Mouse (Mus musculus) midbrain, postnatal 0 days (tissue): ENCODE results near the gene Fads2. TPM values are rescaled to one million over a fixed set of nuclear protein-coding genes. Genes with fewer than 3 reads are reported as not detected.
A peak's percentile ranks its signal among the peaks of the same experiment; 100 is the strongest.

Source experiments
- ATAC-seq: fragments of 200-750 bp; cut with Nextera tagmentation; 2 replicates; pipeline ENCODE4 v1.8.0; 2017; ENCODE audit warnings: moderate number of reproducible peaks, mild to moderate bottlenecking, moderate TSS enrichment, moderate library complexity; ENCODE audit not compliant: low FRiP score
- DNase-seq: peaks from one replicate; pipeline ENCODE4 v3.0.0-alpha.2; 2015; ENCODE audit warnings: low spot score
- H3K27ac ChIP-seq: fragments of 300-500 bp; sonication (generic); 2 replicates; pipeline ENCODE4 v1.5.1; 2014; ENCODE audit warnings: low read depth, mild to moderate bottlenecking, low read length, mixed read lengths
- H3K27me3 ChIP-seq: fragments of 300-500 bp; sonication (generic); 2 replicates; pipeline ENCODE4 v1.6.1; 2014; ENCODE audit warnings: low read length, control low read depth, mixed read lengths; ENCODE audit not compliant: insufficient read depth
- H3K36me3 ChIP-seq: fragments of 300-500 bp; sonication (generic); 2 replicates; pipeline ENCODE4 v1.6.1; 2014; ENCODE audit warnings: low read length, control low read depth, mixed read lengths; ENCODE audit not compliant: insufficient read depth
- H3K4me1 ChIP-seq: fragments of 300-500 bp; sonication (generic); 2 replicates; pipeline ENCODE4 v1.6.1; 2014; ENCODE audit warnings: mild to moderate bottlenecking, control low read depth, antibody characterized with exemption, low read length, mixed read lengths; ENCODE audit not compliant: insufficient read depth
- H3K4me2 ChIP-seq: fragments of 300-500 bp; sonication (generic); 2 replicates; pipeline ENCODE4 v1.6.1; 2014; ENCODE audit warnings: low read depth, mild to moderate bottlenecking, low read length, mixed read lengths; ENCODE audit not compliant: poor library complexity, severe bottlenecking
- H3K4me3 ChIP-seq: fragments of 300-500 bp; sonication (generic); 2 replicates; pipeline ENCODE4 v1.5.1; 2014; ENCODE audit warnings: low read depth, mild to moderate bottlenecking, low read length, moderate library complexity
- H3K9ac ChIP-seq: fragments of 300-500 bp; sonication (generic); replicated peaks from 2 replicates; pipeline ENCODE4 v1.6.1; 2014; ENCODE audit warnings: mild to moderate bottlenecking, low read length, moderate library complexity, mixed read lengths; ENCODE audit not compliant: poor library complexity, severe bottlenecking
- H3K9me3 ChIP-seq: fragments of 300-500 bp; sonication (generic); 2 replicates; pipeline ENCODE4 v1.6.1; 2016; ENCODE audit warnings: low read length, control low read depth
- CTCF ChIP-seq: IDR thresholded peaks from 2 replicates; pipeline ENCODE4 v1.5.1; 2016; ENCODE audit warnings: antibody characterized with exemption, mild to moderate bottlenecking
- WGBS: fragments of 180-500 bp; shearing (Covaris S2); extraction: QIAGEN DNeasy Blood & Tissue Kit; methylation state at CpG from one replicate; pipeline ENCODE4 v1.1.7; 2014; 5-methylcytosine and 5-hydroxymethylcytosine counted together
- polyA plus RNA-seq: library from polyadenylated mRNA; unstranded; fragments of >200 nt; fragmentation: Nextera tagmentation; extraction: Ambion mirVana; gene quantifications from 2 replicates; pipeline ENCODE4 v1.2.1, GENCODE M21; 2015
- total RNA-seq: library from RNA; depleted of rRNA; stranded (reverse); fragments of >200 nt; gene quantifications from 2 replicates; pipeline ENCODE4 v1.2.3, GENCODE M21; 2014

The Fads2 gene
- total and polyA plus RNA-seq, 2 experiments from 2014 or later: 260 to 306 TPM

DNA sequence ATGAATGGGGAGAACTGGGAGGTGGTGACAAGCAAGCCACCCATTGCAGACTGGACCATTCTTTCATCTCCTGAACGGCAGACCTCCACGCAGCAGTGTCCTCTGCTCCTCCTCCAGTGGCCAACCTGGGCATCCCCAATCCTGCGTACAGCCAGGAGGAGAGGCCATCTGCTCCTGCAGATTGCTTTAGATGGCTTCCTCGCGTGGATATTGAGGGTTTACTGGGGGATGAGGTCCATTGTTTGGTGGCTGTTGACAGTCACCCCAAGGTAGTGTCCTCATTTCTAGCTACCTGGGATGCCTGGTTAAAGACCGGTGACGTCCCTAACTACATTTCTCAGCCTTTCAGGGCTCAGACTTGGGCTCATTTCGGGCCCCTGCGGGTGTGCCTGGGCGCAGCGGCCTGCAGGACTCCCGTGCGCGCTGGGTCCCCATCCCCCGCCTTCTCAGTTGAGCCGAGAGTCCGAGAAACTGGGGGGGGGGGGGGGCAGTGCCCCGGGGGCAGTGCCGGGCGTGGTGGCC is 60.6 kb downstream of the Fads2 start:
- 4% methylated on average over 17 of the region's 20 CpGs for WGBS
- DNase-seq (peak; percentile 26), ATAC-seq (peak; percentile 36)
- Histone ChIP-seq H3K36me3 (no peaks in the 10 kb centered on the region), H3K4me2 (peak overlapping the region; percentile 70), H3K4me1 (peaks cover 6% of the 10 kb centered on the region), H3K4me3 (peak overlapping the region; percentile 78), H3K9me3 (no peaks in the 10 kb centered on the region), H3K9ac (peak overlapping the region; percentile 65), H3K27me3 (no peaks in the 10 kb centered on the region), H3K27ac (peak overlapping the region; percentile 57)
- TF ChIP-seq CTCF: no peak

DNA sequence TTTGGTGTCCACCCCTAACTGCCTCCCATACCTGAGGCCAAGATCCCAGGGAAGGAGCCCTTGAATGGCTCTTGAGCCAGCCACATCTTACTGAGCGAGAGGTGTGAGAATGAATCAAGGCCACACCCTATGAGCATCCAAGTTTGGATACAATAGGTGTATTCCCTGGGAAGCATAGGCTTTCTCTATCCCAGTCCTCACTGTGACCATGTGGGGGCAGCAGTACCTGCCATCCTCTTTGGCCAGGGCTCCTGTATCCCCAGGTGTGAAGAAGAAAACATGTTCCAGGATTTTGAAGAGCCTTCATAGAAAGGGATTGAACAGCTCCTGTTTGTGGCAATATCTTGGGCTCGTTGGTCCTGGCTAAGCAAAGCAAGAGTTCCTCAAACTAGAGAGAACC is 61.9 kb downstream of the Fads2 start:
- Histone ChIP-seq H3K27me3 (no peaks in the 10 kb centered on the region), H3K36me3 (no peaks in the 10 kb centered on the region), H3K4me2 (no peak overlapping the region), H3K9me3 (no peaks in the 10 kb centered on the region), H3K27ac (no peak overlapping the region), H3K4me1 (peaks cover 6% of the 10 kb centered on the region), H3K4me3 (no peak overlapping the region), H3K9ac (no peak overlapping the region)
- TF ChIP-seq CTCF: peak; percentile 56
- 90% methylated on average over 2 of the region's 2 CpGs for WGBS
- DNase-seq (no peak), ATAC-seq (no peak)

DNA sequence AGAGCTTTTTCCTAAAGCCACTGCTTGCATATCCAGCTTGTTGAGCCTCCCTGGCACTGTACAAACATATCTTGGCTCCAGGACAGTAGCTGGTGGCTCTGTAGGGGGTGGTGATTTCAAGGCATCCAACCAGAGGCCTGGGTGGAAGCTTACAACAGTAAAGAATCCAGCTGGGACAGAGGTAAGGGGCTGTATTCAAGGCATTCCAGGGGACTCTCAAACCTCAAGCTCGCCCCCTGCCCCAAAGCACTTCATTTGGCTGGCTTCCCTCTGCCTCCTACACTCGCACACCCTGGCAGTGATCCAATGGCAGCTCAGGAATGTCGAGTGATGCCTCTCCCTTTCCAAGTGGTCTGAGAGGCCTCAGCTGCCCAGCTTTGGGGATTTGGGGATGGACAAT is 62.6 kb downstream of the Fads2 start:
- Histone ChIP-seq H3K4me3 (no peak overlapping the region), H3K4me1 (peaks cover 6% of the 10 kb centered on the region), H3K36me3 (no peaks in the 10 kb centered on the region), H3K27ac (no peak overlapping the region), H3K27me3 (no peaks in the 10 kb centered on the region), H3K4me2 (no peak overlapping the region), H3K9ac (no peak overlapping the region), H3K9me3 (no peaks in the 10 kb centered on the region)
- peak; percentile 36 for DNase-seq
- no peak for ATAC-seq
- TF ChIP-seq CTCF: no peak
- 24% methylated on average over 3 of the region's 3 CpGs for WGBS

DNA sequence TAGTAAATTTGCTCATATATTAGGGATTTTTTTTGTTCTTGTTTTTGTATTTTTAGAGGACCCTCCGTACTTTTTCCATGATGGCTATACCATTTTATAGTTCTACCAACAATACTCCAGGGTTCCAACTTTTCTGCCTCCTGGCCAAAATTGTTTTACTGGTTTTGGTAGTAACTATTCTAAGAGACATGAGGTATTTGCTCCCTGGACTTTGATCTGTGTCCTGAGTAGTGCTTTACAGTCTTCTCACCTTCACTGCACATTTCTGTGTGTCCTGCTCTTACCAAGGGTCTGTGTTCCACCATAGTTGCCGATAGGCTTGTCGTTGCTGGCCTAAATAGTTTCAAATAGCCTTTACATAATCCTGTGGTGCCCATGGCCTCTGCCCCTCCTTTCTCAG is 63.2 kb downstream of the Fads2 start:
- 75% methylated on average over 3 of the region's 3 CpGs for WGBS
- TF ChIP-seq CTCF: no peak
- Histone ChIP-seq H3K4me2 (no peak overlapping the region), H3K4me3 (no peak overlapping the region), H3K4me1 (peaks cover 6% of the 10 kb centered on the region), H3K27ac (no peak overlapping the region), H3K36me3 (no peaks in the 10 kb centered on the region), H3K9me3 (no peaks in the 10 kb centered on the region), H3K9ac (no peak overlapping the region), H3K27me3 (no peaks in the 10 kb centered on the region)
- ATAC-seq: no peak
- no peak for DNase-seq

DNA sequence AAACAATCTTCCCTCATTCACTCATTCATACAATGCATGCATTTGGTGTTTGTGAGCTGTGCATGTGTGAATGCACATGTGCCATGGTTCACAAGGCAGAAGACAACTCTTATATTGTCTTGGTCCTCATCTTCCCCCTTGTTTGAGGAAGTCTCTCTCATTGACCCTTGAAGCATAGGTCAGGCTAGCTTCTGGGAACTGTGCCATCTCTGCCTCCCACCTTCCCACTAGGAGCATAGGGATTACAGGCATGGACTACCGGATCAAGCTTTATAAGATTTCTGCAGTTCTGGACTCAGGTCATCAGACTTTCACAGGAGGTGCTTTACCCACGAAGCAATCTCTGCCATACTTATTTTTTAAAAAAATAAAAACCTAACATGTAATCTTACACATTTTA is 64.0 kb downstream of the Fads2 start:
- peaks cover 1% of the 10 kb centered on the region; the same call in 1 of the 2 replicates for H3K36me3 ChIP-seq
- 51% methylated on average over 2 of the region's 2 CpGs for WGBS
- ATAC-seq: no peak

DNA sequence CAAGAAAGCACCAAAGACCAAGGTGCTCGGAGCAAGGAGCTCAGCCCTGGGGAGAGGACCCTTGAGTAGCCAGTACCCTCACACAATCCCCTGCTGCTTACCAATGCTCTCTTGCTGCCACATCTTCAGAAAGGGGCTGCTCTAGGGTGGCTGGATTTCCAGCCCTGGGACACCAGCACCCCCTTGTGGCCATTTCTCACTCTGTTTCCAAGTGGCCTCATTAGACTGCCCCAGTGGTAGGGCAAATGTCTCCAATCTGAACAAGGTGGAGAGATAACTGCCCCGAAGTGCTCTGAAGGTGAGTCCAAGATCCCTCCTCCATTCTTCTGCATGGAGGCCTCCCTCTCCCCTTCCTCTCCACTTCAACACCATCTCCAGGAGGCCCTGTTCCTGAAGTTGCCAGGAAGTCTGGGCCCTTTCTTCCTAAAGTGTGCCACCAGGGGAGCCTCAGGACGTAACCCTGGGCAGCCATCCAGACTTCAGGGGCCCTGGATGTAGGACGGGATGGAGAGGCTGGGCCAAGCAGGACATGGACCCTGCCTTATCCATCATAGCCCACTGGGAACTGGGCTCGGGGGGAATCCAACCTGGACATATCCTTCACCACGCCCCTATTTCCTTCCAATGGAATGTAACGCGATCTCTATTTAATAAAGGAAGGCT is 66.6 kb downstream of the Fads2 start:
- Histone ChIP-seq H3K9ac (no peak overlapping the region), H3K36me3 (peaks cover 12% of the 10 kb centered on the region; the same call in 1 of the 2 replicates), H3K4me1 (no peaks in the 10 kb centered on the region), H3K27ac (no peak overlapping the region), H3K4me3 (no peak overlapping the region), H3K9me3 (no peaks in the 10 kb centered on the region), H3K4me2 (no peak overlapping the region), H3K27me3 (no peaks in the 10 kb centered on the region)
- TF ChIP-seq CTCF: peak; percentile 85
- DNase-seq: peak; percentile 69
- ATAC-seq: peak; percentile 41
- WGBS: 55% methylated on average over 8 of the region's 8 CpGs

More for the DNA sequence above, 64.0 kb downstream of the Fads2 start:
- H3K27ac ChIP-seq: no peak overlapping the region
- no peak overlapping the region for H3K4me3 ChIP-seq
- H3K4me2 ChIP-seq: no peak overlapping the region
- no peak for DNase-seq
- no peaks in the 10 kb centered on the region for H3K9me3 ChIP-seq
- no peak overlapping the region for H3K9ac ChIP-seq
- H3K4me1 ChIP-seq: no peaks in the 10 kb centered on the region; the same call in 1 of the 2 replicates
- TF ChIP-seq CTCF: no peak
- H3K27me3 ChIP-seq: no peaks in the 10 kb centered on the region
